Mouse (Mus musculus): Measurements from ENCODE around the gene Ckap2. TPM values are rescaled to one million over a fixed set of nuclear protein-coding genes. Genes with fewer than 3 reads are reported as not detected.
"Not testable (repeated sequence)": the region's sequence is repeated elsewhere in the genome, so short reads cannot be mapped to it uniquely, and the experiment has no call there.

The Ckap2 gene
- total and polyA plus RNA-seq, 3 experiments: 0.58 to 3.1 (median 1.9) TPM

DNA sequence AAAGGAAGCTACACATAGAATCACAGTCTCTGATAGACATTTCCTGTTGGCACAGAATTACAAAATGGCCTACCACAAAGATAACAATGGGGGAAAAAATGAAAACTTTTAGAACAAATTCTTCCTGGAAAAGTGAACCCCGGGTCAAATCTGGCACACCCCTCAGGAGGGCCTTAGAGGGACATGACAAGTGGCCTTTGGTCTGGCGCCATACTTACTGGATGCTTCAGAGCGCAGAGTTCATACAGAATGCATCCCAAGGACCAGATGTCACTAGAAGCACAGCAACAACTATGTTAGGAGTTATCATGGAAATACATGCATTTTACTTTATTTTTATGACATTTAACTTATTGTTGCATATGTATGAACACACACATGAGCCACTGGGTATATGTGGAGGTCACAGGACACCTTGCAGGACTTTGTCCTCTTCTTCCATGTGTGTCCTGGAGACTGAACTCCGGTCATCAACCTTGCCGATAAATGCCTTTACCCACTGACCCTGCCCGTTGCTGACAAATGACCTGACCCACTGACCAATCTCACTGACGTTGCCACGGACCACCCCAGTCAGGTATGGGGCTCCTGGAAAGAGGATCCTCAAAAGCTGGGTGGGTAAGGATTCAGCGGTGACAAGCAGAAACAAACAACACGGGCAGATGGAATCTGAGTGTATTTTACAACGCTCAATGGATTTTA is 35.8 kb downstream of the Ckap2 start:
- DNase-seq: no peak

DNA sequence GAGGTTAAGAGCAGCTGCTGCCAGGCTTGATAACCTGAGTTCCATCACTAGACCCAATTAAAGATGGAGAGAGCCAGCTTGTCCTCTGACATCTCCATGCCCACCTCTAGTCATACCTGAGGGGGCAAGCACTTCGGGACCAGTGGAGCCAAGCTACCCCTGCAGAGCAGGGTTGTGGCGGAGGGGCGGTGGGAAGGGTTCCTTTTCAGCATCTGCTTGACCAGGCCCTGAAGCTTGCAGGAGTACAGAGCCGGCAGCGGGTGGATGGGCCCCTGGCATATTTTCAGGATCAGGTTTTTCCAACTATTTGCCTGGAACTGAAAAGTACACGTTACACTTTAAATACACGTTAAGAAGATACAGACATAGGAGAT is 37.3 kb downstream of the Ckap2 start:
- no peak for DNase-seq

DNA sequence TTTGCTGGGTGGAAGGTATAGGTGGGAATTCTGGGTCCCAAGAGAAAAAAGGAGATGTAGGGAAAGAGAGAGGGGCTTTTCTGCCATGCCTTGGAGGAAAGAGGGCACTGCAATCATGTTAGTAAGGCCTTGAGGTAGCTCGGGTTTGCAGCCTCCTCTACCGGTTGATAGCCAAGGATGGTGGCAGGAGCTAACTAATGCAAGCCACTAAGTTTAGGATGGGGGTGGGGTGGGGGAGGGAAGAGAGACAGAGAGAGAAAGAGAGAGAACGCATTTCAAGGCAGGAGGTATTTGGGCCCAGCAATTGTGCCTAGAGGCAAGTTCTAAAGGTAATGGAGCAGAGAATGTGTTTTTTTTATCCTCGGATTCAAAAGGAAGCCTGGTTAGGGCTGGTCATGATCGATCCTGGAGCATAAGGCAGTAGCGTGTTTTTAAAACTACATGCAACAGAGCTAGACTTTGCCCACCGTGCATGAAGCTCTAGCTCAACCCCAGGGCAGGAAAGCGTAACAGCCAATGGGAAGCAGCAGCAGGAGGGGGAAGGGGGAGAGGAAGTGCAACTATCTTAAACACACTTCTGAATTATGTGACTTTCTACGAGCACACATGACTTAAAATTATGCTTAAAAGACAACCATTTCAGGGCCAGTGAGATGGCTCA is 37.8 kb downstream of the Ckap2 start:
- DNase-seq: no peak

DNA sequence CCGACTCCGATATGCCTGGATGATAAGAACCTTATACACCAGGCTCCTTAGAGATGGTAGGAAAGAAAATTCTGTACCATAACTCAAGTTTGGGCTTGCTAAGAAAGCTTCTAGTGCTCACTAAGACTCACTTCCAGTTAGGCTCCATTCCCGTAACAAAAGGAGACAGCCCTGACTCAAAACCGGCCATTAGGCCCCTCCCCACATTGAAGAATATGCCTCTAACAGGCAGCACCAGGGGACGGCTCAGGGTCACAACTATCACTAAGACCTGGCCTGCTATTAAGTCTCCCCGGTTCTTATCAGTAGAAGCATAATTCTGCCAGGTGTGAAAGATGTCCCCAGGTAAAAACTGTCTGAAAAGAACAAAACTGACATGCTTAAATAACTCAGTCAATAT is 39.8 kb downstream of the Ckap2 start:
- DNase-seq: no peak

DNA sequence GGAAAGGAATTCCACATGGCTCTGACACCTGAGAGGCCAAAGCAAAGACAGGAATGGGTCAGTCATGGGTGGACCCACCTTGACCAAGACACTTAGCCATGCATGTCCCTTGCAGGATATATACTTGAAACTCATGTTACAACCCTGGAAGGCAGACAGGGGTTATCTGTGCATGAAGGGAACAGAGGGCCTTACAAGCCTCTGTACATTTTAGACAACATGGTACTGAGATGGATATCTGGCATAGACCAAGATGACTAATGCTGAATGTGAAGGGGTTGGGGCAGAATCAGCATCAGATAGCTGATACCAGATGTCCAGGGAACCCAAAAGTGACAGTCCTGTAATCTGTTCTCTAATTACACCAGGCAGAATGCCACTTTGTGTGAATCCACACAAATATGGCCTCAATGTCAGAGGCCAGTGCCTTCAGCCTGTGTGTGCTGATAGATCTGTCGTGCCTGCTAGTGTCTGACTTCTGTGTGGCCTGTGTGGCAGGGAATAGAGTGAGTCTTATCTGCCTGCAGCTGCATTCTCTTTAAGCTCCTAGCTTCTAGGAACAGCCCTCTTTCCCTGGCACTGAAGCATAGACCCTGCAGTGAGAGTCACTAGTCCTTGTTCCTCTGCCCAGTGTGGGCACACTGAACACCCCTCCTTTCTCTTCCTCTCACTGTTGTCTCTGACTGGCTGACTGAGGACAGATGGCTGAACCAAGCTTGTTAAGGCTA is 41.7 kb downstream of the Ckap2 start:
- no peak for DNase-seq

DNA sequence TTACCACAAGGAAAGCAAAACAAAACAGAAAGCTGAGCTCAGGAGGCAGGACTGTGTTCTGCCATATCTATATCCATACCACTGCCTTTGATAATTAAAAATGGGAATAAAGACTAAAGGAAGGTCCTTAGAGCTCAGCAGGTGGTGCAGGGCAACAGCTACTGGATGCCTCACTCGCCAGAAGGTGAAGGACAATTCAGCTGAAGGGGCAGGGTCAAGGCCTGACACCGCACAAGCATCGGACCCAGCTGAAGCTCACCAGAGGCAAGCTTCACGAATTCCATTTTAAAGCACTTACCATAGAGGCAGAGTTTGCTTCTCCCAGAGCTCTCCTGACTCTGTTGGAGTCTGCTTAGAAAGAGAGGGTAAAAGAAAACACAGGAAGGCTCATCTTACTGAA is 43.0 kb downstream of the Ckap2 start:
- peak; percentile 54 for DNase-seq

DNA sequence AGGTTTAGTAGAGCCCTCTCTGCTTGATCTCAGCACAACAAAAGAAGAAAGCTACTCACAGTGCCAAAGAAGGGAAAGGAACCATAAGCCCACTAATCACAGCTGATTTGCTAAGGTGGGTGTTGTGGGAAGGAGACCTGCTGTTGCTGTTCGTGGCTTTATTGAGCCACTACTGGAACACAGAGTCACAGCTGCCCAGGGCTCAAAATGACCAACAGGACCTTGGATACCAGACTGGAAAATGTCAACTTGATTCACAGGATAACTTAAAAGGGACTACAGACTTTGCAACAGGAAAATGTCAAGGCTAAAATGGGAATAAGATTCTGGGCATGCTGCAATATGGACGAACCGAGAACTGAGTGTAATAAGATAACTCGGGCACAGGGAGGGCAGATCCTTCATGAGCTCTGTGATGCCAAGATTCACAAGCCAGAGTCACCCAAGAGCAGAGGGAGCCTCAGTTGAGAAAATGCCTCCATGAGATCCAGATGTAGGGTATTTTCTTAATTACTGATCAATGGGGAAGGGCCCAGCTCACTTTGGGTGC is 43.7 kb downstream of the Ckap2 start:
- peak; percentile 74 for DNase-seq

DNA sequence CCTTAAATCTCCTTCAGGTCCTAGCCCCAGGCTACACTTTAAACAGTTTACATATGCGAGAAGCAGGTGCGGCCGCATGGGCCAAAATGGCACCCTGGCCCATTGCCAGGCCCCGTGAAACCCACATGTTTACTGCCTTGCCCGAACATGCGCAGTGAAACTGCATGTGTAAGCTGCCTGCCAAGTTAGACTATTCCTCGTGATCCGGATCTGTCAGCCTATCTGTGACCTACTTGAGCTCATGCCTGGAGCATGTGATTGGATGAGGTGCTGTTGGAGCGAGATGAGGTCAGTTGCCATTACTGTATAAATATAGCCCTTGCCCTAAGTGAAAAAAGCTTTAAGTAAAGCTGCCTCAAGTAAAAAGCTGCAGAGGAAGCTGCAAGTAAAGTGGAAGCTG is 49.2 kb downstream of the Ckap2 start:
- DNase-seq: not testable (repeated sequence)

DNA sequence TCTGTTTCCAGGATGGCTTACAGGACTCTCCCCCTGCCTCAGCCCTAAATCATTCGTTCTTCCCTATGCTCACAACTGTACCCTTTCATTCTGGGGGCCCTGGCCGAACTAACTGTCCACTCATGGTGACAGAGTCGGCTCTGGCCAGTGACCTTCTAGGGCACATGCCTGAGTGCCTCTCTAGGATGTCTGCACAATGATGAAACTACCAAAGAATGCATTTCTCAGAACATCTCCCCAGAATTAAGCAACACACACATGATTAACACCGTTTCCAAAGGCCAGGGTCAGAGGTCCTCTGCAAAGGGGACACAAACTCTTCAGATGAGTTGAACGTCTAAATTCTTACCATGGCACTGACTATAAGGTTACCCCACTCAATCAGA is 50.9 kb downstream of the Ckap2 start:
- DNase-seq: peak; percentile 69

DNA sequence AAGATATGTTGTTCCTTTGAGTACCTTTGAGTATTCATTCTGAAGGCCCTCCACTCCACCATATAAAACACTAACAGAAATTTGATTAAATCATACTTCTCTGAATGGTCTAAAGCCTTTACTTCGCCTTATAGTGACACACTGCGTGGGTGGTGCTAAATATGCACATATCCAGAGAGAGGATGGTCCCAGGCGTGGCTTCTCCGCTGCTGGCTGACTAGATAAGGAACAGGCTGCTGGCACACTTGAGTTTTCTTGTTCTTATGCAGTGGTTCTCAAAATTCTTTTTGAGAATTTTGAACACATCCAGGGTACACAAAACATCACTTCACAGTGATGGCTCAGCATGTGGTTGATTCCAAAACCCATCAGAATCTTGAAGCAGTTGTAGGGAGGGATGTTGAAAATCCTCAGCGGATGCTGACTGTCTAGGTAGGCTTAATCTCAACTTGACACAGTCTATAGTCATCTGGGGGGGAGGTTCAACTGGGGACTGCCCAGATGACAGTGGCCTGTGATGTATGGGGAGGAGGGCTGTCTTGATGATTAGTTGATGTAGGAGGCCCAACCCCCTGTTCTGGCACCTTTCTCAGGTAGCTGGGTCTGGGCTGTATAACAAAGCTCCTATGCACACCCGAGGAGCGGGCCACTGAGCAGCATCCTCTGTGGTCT is 51.4 kb downstream of the Ckap2 start:
- no peak for DNase-seq

DNA sequence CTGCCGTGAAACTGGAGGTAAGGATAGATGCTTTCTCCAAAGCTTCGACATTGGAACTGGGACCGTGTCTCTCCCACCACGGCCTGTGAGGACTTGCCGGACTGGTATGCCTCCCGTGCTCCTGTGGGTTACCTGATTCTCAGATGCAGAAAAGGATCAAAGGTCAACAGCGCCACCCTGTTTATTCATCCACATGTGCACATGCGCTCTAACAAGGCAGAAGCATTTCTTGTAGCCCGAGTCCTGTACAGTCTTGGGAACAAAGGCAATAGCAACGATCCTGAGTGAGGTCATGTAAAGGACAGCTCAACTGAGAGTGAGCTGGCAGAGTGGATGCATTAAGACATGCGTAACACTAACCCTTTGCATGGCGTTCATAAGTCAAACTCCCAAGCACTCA is 53.6 kb downstream of the Ckap2 start:
- DNase-seq: no peak

DNA sequence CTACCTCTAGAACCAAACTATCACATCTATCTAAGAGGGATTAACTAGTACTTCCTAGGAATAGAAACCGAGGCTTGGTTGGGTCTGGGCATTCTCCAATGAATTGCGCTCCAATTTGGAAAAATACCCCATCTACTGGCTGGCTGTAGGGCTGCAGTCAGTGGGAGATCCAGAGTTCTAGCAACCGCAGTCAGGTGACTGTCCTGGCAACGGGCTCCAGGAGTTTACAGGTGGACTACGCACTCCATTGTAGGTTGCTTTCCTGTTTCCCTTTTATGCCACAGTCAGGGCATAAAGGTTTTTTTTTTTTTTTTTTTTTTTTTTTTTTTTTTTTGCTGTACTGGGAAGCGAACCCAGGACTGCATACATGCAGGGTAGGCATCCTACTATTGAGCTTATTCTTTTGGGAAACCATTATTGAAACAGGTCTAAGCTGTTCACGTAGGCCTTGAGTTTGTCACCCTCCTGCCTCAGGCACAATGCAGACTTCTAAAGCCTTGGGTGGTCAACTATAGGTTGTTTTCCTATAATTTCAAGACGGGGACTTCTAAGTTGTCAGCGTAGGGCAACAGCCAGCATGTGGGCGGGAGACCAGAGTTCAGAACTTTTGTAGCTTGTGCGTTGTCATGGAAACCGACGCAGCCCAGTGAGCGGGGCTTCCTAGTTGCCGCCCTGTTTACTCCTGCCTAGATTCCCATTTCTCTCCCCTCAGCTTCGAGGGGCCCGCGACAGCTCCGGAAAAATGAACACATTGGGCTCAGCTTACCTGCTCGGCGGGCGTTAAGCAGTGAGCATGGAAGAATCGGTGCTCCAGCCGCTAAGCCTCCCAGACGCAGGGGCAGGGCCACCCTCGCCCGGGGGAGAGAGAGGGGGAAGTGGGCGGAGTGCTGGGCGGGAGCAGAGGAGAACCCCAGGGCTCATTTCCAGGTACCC is 61.1 kb downstream of the Ckap2 start, which contains the start of gene Nek5:
Nek5 (minus strand) TSS at position 834 of the 933 bp plus-strand sequence.
- DNase-seq: peak; percentile 75

Other genes with a start within 250 kb of the Ckap2 start
- not detected for gene Defb35, start 247.5 kb downstream of the Ckap2 start, total RNA-seq (2021)
- not detected in 2 replicates for gene Defb35, start 247.5 kb downstream of the Ckap2 start, polyA plus RNA-seq (2012; rRNA removed)
- not detected for gene Defb13, start 239.1 kb downstream of the Ckap2 start, total RNA-seq (2021)
- not detected in 2 replicates for gene Defb13, start 239.1 kb downstream of the Ckap2 start, polyA plus RNA-seq (2012; rRNA removed)
- not detected for gene Fam90a1a, start 227.1 kb downstream of the Ckap2 start, total RNA-seq (2021)
- gene Fam90a1a, start 227.1 kb downstream of the Ckap2 start, polyA plus RNA-seq (2012; rRNA removed): not detected in 2 replicates
- gene Ccdc70, start 216.0 kb downstream of the Ckap2 start, total RNA-seq (2021): not detected
- gene Ccdc70, start 216.0 kb downstream of the Ckap2 start, polyA plus RNA-seq (2012; rRNA removed): not detected in 2 replicates
- gene Atp7b, start 125.5 kb downstream of the Ckap2 start, total RNA-seq (2021): 1 to 10 TPM in 1 of 2 experiments, under 1 TPM in 1; 0.81 to 1.2 TPM
- gene Atp7b, start 125.5 kb downstream of the Ckap2 start, polyA plus RNA-seq (2012; rRNA removed): 0.08 and 0.09 TPM in 2 replicates
- 10 to 100 TPM; 36.3 to 36.7 TPM for gene Alg11, start 125.1 kb downstream of the Ckap2 start, total RNA-seq (2021)
- 0.95 and 1.3 TPM in 2 replicates for gene Alg11, start 125.1 kb downstream of the Ckap2 start, polyA plus RNA-seq (2012; rRNA removed)
- 10 to 100 TPM in 1 of 2 experiments, 1 to 10 TPM in 1; 3.1 to 11.1 TPM for gene Nek5, start 60.8 kb downstream of the Ckap2 start, total RNA-seq (2021)
- 0.95 and 1.7 TPM in 2 replicates for gene Nek5, start 60.8 kb downstream of the Ckap2 start, polyA plus RNA-seq (2012; rRNA removed)
- 1 to 10 TPM; 5.3 to 5.6 TPM for gene Nek3, start 19.4 kb downstream of the Ckap2 start, total RNA-seq (2021)
- gene Nek3, start 19.4 kb downstream of the Ckap2 start, polyA plus RNA-seq (2012; rRNA removed): 0.65 and 0.66 TPM in 2 replicates
- gene Vps36, start 7.0 kb upstream of the Ckap2 start, total RNA-seq (2021): 10 to 100 TPM; 29.9 to 36.2 TPM
- 5.2 and 5.7 TPM in 2 replicates for gene Vps36, start 7.0 kb upstream of the Ckap2 start, polyA plus RNA-seq (2012; rRNA removed)
- gene Thsd1, start 41.5 kb upstream of the Ckap2 start, total RNA-seq (2021): 1 to 10 TPM; 2.2 to 3.6 TPM
- gene Thsd1, start 41.5 kb upstream of the Ckap2 start, polyA plus RNA-seq (2012; rRNA removed): 2.2 and 2.5 TPM in 2 replicates
- gene Tpte, start 97.6 kb upstream of the Ckap2 start, total RNA-seq (2021): not detected
- 0.04 TPM in 1 of 2 replicates, not detected in the other for gene Tpte, start 97.6 kb upstream of the Ckap2 start, polyA plus RNA-seq (2012; rRNA removed)
- gene Slc25a15, start 212.8 kb upstream of the Ckap2 start, total RNA-seq (2021): 10 to 100 TPM; 11.8 to 15.7 TPM
- gene Slc25a15, start 212.8 kb upstream of the Ckap2 start, polyA plus RNA-seq (2012; rRNA removed): 4.1 and 6.2 TPM in 2 replicates
- gene Mrps31, start 225.5 kb upstream of the Ckap2 start, total RNA-seq (2021): 10 to 100 TPM; 35.9 to 51.0 TPM
- 2.1 and 3.3 TPM in 2 replicates for gene Mrps31, start 225.5 kb upstream of the Ckap2 start, polyA plus RNA-seq (2012; rRNA removed)